Mouse (Mus musculus) midbrain, embryonic 11.5 days (tissue): ENCODE results near the gene Wfdc5. TPM values are rescaled to one million over a fixed set of nuclear protein-coding genes. Genes with fewer than 3 reads are reported as not detected.
A peak's percentile ranks its signal among the peaks of the same experiment; 100 is the strongest.

Experiments
- ATAC-seq: fragments of 200-750 bp; cut with Nextera tagmentation; 2 replicates; pipeline ENCODE4 v1.8.0; 2017; ENCODE audit warnings: moderate TSS enrichment, moderate library complexity; ENCODE audit not compliant: low FRiP score
- DNase-seq: peaks from one replicate; pipeline ENCODE4 v3.0.0; 2015; ENCODE audit warnings: low spot score; ENCODE audit errors: missing footprints
- H3K27ac ChIP-seq: fragments of 300-500 bp; sonication (generic); 2 replicates; pipeline ENCODE4 v1.5.1; 2014; ENCODE audit warnings: low read depth, low read length
- H3K27me3 ChIP-seq: fragments of 300-500 bp; sonication (generic); 2 replicates; pipeline ENCODE4 v1.6.1; 2014; ENCODE audit warnings: mild to moderate bottlenecking, low read length, moderate library complexity, mixed read lengths; ENCODE audit not compliant: control insufficient read depth, insufficient read depth
- H3K36me3 ChIP-seq: fragments of 300-500 bp; sonication (generic); 2 replicates; pipeline ENCODE4 v1.6.1; 2014; ENCODE audit warnings: mild to moderate bottlenecking, low read length, moderate library complexity, mixed read lengths; ENCODE audit not compliant: control insufficient read depth, insufficient read depth
- H3K4me1 ChIP-seq: fragments of 300-500 bp; sonication (generic); 2 replicates; pipeline ENCODE4 v1.6.1; 2014; ENCODE audit warnings: low read length; ENCODE audit not compliant: control insufficient read depth, insufficient read depth
- H3K4me2 ChIP-seq: fragments of 300-500 bp; sonication (generic); 2 replicates; pipeline ENCODE4 v1.6.1; 2014; ENCODE audit warnings: mild to moderate bottlenecking, moderate library complexity
- H3K4me3 ChIP-seq: fragments of 300-500 bp; sonication (generic); 2 replicates; pipeline ENCODE4 v1.5.1; 2014; ENCODE audit warnings: low read depth, low read length
- H3K9ac ChIP-seq: fragments of 300-500 bp; sonication (generic); 2 replicates; pipeline ENCODE4 v1.6.1; 2014; ENCODE audit warnings: low read length
- H3K9me3 ChIP-seq: fragments of 300-500 bp; sonication (generic); 2 replicates; pipeline ENCODE4 v1.6.1; 2016; ENCODE audit warnings: low read length; ENCODE audit not compliant: control insufficient read depth
- WGBS: fragments of 180-500 bp; shearing (Covaris S2); extraction: QIAGEN DNeasy Blood & Tissue Kit; methylation state at CpG from one replicate; pipeline ENCODE4 v1.1.7; 2014; 5-methylcytosine and 5-hydroxymethylcytosine counted together
- polyA plus RNA-seq: library from polyadenylated mRNA; unstranded; fragments of >200 nt; fragmentation: Nextera tagmentation; extraction: Ambion mirVana; gene quantifications from 2 replicates; pipeline ENCODE4 v1.2.1, GENCODE M21; 2014

Gene Wfdc5
- polyA plus RNA-seq, 1 experiment from 2014 or later = not detected

- H3K9me3 ChIP-seq = no peaks in the 10 kb centered on the region
- H3K4me2 ChIP-seq = no peak overlapping the region
- no peak overlapping the region for H3K9ac ChIP-seq
- no peak overlapping the region for H3K27ac ChIP-seq
- H3K4me1 ChIP-seq = peaks cover 3% of the 10 kb centered on the region; the same call in 1 of the 2 replicates
- 39% methylated on average over 3 of the region's 3 CpGs for WGBS
- DNase-seq (no peak), ATAC-seq (no peak)
- no peaks in the 10 kb centered on the region for H3K36me3 ChIP-seq
- no peaks in the 10 kb centered on the region for H3K27me3 ChIP-seq
- no peak overlapping the region for H3K4me3 ChIP-seq
These were observed 2.4 kb downstream of the Wfdc5 start for GRCm38 (mm10) chr2:164180124-164180523.

GRCm38 (mm10) chr2:164177831-164178230 is 4.7 kb downstream of the Wfdc5 start:
- ATAC-seq = no peak

GRCm38 (mm10) chr2:164175850-164176249 is 6.7 kb downstream of the Wfdc5 start:
- ATAC-seq (no peak), DNase-seq (no peak)
- H3K9ac ChIP-seq = no peak overlapping the region
- H3K27ac ChIP-seq = no peak overlapping the region
- H3K36me3 ChIP-seq = no peaks in the 10 kb centered on the region
- WGBS = 76% methylated on average over 3 of the region's 3 CpGs
- H3K4me3 ChIP-seq = no peak overlapping the region
- H3K27me3 ChIP-seq = peaks cover 11% of the 10 kb centered on the region
- H3K4me2 ChIP-seq = no peak overlapping the region
- no peaks in the 10 kb centered on the region for H3K9me3 ChIP-seq
- H3K4me1 ChIP-seq = peaks cover 3% of the 10 kb centered on the region

More at GRCm38 (mm10) chr2:164177831-164178230, 4.7 kb downstream of the Wfdc5 start:
- no peaks in the 10 kb centered on the region for H3K27me3 ChIP-seq
- no peak overlapping the region for H3K4me2 ChIP-seq
- H3K4me1 ChIP-seq = no peaks in the 10 kb centered on the region
- H3K9me3 ChIP-seq = no peaks in the 10 kb centered on the region
- H3K4me3 ChIP-seq = no peak overlapping the region
- no peaks in the 10 kb centered on the region for H3K36me3 ChIP-seq
- 88% methylated on average over 5 of the region's 5 CpGs for WGBS
- DNase-seq = no peak
- no peak overlapping the region for H3K27ac ChIP-seq
- no peak overlapping the region for H3K9ac ChIP-seq

GRCm38 (mm10) chr2:164174649-164175395 is 7.7 kb downstream of the Wfdc5 start:
- DNase-seq (no peak), ATAC-seq (no peak)
- no peak overlapping the region for H3K4me3 ChIP-seq
- no peaks in the 10 kb centered on the region for H3K36me3 ChIP-seq
- no peaks in the 10 kb centered on the region for H3K9me3 ChIP-seq
- H3K4me1 ChIP-seq = peaks cover 8% of the 10 kb centered on the region
- 79% methylated on average over 8 of the region's 8 CpGs for WGBS
- H3K9ac ChIP-seq = no peak overlapping the region
- no peak overlapping the region for H3K4me2 ChIP-seq
- no peak overlapping the region for H3K27ac ChIP-seq
- H3K27me3 ChIP-seq = peaks cover 21% of the 10 kb centered on the region

- no peak overlapping the region for H3K4me3 ChIP-seq
- peaks cover 36% of the 10 kb centered on the region for H3K27me3 ChIP-seq
- no peak for ATAC-seq
- no peak for DNase-seq
- H3K4me2 ChIP-seq = no peak overlapping the region
- no peak overlapping the region for H3K9ac ChIP-seq
- H3K9me3 ChIP-seq = no peaks in the 10 kb centered on the region
- WGBS = 77% methylated on average over 3 of the region's 3 CpGs
- no peak overlapping the region for H3K27ac ChIP-seq
- H3K36me3 ChIP-seq = no peaks in the 10 kb centered on the region
- peaks cover 12% of the 10 kb centered on the region for H3K4me1 ChIP-seq
These were observed 9.1 kb downstream of the Wfdc5 start for GRCm38 (mm10) chr2:164173394-164173793.

- Histone ChIP-seq H3K9ac (peak within 1 kb of the TSS; percentile 45; the same call in 1 of the 2 replicates), H3K4me1 (peaks cover 14% of the 10 kb centered on the region), H3K36me3 (no peaks in the 10 kb centered on the region), H3K4me3 (peak within 1 kb of the TSS; percentile 32), H3K27ac (no peak within 1 kb of the TSS), H3K9me3 (no peaks in the 10 kb centered on the region), H3K27me3 (peaks cover 55% of the 10 kb centered on the region), H3K4me2 (peak within 1 kb of the TSS; percentile 59)
- WGBS = 1% methylated on average over 25 of the region's 29 CpGs
- no peak for DNase-seq
- ATAC-seq = peak; percentile 54; the same call in 1 of the 2 replicates
These were observed 11.6 kb downstream of the Wfdc5 start, which contains the start of gene Kcns1 for GRCm38 (mm10) chr2:164170902-164171301. TSS of gene Kcns1 (minus strand) at chr2:164171113.

- Histone ChIP-seq H3K9ac (peak overlapping the region; percentile 26; the same call in 1 of the 2 replicates), H3K4me3 (peak overlapping the region; percentile 32), H3K4me1 (peaks cover 14% of the 10 kb centered on the region), H3K27me3 (peaks cover 55% of the 10 kb centered on the region), H3K36me3 (no peaks in the 10 kb centered on the region), H3K27ac (no peak overlapping the region), H3K9me3 (no peaks in the 10 kb centered on the region), H3K4me2 (peak overlapping the region; percentile 59)
- DNase-seq (peak; percentile 92), ATAC-seq (0 out of 2 replicates have a peak, but pooled peaks have one; percentile 60)
- 2% methylated on average over 11 of the region's 11 CpGs for WGBS
These were observed 12.2 kb downstream of the Wfdc5 start for GRCm38 (mm10) chr2:164170326-164170725.

GRCm38 (mm10) chr2:164168571-164168946 is 14.0 kb downstream of the Wfdc5 start:
- H3K36me3 ChIP-seq = no peaks in the 10 kb centered on the region
- H3K27me3 ChIP-seq = peaks cover 55% of the 10 kb centered on the region
- whole genome bisulfite sequencing = 11% methylated on average over 42 of the region's 42 CpGs
- H3K4me3 ChIP-seq = peak overlapping the region; percentile 23
- ATAC-seq (peak; percentile 47; the same call in 1 of the 2 replicates), DNase-seq (peak; percentile 94)
- H3K9ac ChIP-seq = no peak overlapping the region
- H3K4me2 ChIP-seq = peak overlapping the region; percentile 42
- H3K27ac ChIP-seq = no peak overlapping the region
- no peaks in the 10 kb centered on the region for H3K9me3 ChIP-seq
- H3K4me1 ChIP-seq = peaks cover 14% of the 10 kb centered on the region

GRCm38 (mm10) chr2:164167752-164168570 is 14.6 kb downstream of the Wfdc5 start:
- no peaks in the 10 kb centered on the region for H3K36me3 ChIP-seq
- H3K4me1 ChIP-seq = peaks cover 14% of the 10 kb centered on the region
- H3K9ac ChIP-seq = no peak overlapping the region
- peak overlapping the region; percentile 42 for H3K4me2 ChIP-seq
- H3K9me3 ChIP-seq = no peaks in the 10 kb centered on the region
- DNase-seq (peak; percentile 87), ATAC-seq (peak; percentile 19; the same call in 1 of the 2 replicates)
- peak overlapping the region; percentile 23 for H3K4me3 ChIP-seq
- H3K27me3 ChIP-seq = peaks cover 55% of the 10 kb centered on the region
- H3K27ac ChIP-seq = no peak overlapping the region
- 12% methylated on average over 90 of the region's 90 CpGs for WGBS
